Mouse (Mus musculus) lung, adult 2 months (tissue): ENCODE results near the gene Lcn12.

ENCODE experiments used
- CTCF ChIP-seq: fragments of 200-500 bp; IDR thresholded peaks from 2 replicates; pipeline ENCODE4 v1.5.1; 2011; ENCODE audit warnings: mild to moderate bottlenecking, low read length, control low read depth; ENCODE audit not compliant: insufficient read depth
- POLR2A ChIP-seq: fragments of 200-500 bp; IDR thresholded peaks from 2 replicates; pipeline ENCODE4 v1.6.1; 2011; ENCODE audit warnings: low read depth, mild to moderate bottlenecking, control low read depth, low read length, borderline replicate concordance; ENCODE audit errors: extremely low read depth

DNA sequence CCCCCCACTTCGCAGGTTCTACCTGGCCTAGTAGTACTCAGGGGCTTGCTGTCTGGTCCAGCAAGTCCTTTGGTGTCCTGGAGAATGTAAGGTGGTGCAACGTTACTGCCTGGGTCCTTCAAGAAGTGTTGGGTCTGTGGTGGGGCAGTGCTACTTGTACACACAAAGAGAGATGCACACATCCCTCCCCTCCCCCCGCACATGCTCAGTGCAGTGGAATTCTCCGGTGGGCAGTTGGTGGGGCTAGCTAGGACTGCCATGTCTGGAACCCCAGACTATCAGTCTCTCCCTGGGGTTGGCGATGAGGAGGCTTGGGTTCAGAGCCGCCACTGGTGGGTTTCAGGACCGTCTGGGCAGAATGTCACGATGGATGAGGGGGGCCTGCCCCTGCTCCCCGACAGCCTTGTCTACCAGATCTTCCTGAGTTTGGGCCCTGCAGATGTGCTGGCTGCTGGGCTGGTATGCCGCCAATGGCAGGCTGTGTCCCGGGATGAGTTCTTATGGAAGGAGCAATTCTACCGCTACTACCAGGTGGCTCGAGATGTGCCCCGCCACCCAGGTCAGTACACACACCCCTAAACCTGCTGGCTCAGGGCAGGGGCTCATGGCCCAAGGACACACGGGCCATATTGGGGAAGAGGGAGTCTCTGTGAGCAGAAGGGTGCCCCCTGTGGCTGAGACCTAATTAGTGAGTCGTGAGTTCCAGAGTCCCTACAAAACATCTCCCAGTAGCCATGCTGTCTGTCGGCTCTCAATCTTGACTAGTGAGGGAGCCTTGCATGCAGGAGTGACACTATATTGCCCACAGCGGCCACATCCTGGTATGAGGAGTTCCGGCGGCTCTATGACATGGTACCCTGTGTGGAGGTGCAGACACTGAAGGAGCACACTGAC is 8.1 kb upstream of the Lcn12 start, which contains the start of gene C8g:
- TF ChIP-seq POLR2A (no peak), CTCF (no peak)
